Mouse (Mus musculus): ENCODE results near the gene Scn11a.

The Scn11a gene

GRCm38 (mm10) chr9:119825297-119825696 lies at the start of gene Scn11a:
Gene Scn11a (minus strand): TSS chr9:119825456.
- no peak for DNase-seq

- no peak for DNase-seq
Observed at GRCm38 (mm10) chr9:119854170-119854569, 28.9 kb upstream of the Scn11a start.

- no peak for DNase-seq
Observed at GRCm38 (mm10) chr9:119853071-119853846, 28.0 kb upstream of the Scn11a start.

- DNase-seq = no peak
Observed at GRCm38 (mm10) chr9:119852347-119853030, 27.2 kb upstream of the Scn11a start.

GRCm38 (mm10) chr9:119849214-119849613 lies 24.0 kb upstream of the Scn11a start:
- no peak for DNase-seq

- DNase-seq = no peak
Observed at GRCm38 (mm10) chr9:119848671-119849070, 23.4 kb upstream of the Scn11a start.

GRCm38 (mm10) chr9:119847187-119847586 lies 21.9 kb upstream of the Scn11a start:
- no peak for DNase-seq

GRCm38 (mm10) chr9:119844724-119845123 lies 19.5 kb upstream of the Scn11a start:
- DNase-seq = no peak

GRCm38 (mm10) chr9:119843549-119843948 lies 18.3 kb upstream of the Scn11a start:
- DNase-seq = no peak

GRCm38 (mm10) chr9:119842541-119843169 lies 17.4 kb upstream of the Scn11a start:
- no peak for DNase-seq

GRCm38 (mm10) chr9:119842091-119842490 lies 16.8 kb upstream of the Scn11a start:
- DNase-seq = no peak

- no peak for DNase-seq
Observed at GRCm38 (mm10) chr9:119841159-119841558, 15.9 kb upstream of the Scn11a start.

- DNase-seq = no peak
Observed at GRCm38 (mm10) chr9:119835581-119836125, 10.4 kb upstream of the Scn11a start.

- no peak for DNase-seq
Observed at GRCm38 (mm10) chr9:119831001-119831400, 5.7 kb upstream of the Scn11a start.

- DNase-seq = no peak
Observed at GRCm38 (mm10) chr9:119823722-119824121, 1.5 kb downstream of the Scn11a start.

GRCm38 (mm10) chr9:119813631-119814030 lies 11.6 kb downstream of the Scn11a start:
- no peak for DNase-seq

GRCm38 (mm10) chr9:119806491-119806890 lies 18.8 kb downstream of the Scn11a start:
- DNase-seq = no peak

- no peak for DNase-seq
Observed at GRCm38 (mm10) chr9:119804501-119804847, 20.8 kb downstream of the Scn11a start.

- no peak for DNase-seq
Observed at GRCm38 (mm10) chr9:119803845-119804500, 21.3 kb downstream of the Scn11a start.

GRCm38 (mm10) chr9:119803169-119803827 lies 22.0 kb downstream of the Scn11a start:
- no peak for DNase-seq

GRCm38 (mm10) chr9:119801460-119801859 lies 23.8 kb downstream of the Scn11a start:
- no peak for DNase-seq

GRCm38 (mm10) chr9:119796791-119797190 lies 28.5 kb downstream of the Scn11a start:
- no peak for DNase-seq
